Mouse (Mus musculus) limb, embryonic 13.5 days (tissue): ENCODE data around the gene Sptssb. TPM values are rescaled to one million over a fixed set of nuclear protein-coding genes. Genes with fewer than 3 reads are reported as not detected.

ENCODE experiments used
- ATAC-seq: fragments of 200-750 bp; cut with Nextera tagmentation; 2 replicates; pipeline ENCODE4 v1.8.0; 2017; ENCODE audit warnings: low read depth, moderate number of reproducible peaks, moderate TSS enrichment; ENCODE audit not compliant: low FRiP score
- H3K27ac ChIP-seq: fragments of 300-500 bp; sonication (generic); 2 replicates; pipeline ENCODE4 v1.5.1; 2015; ENCODE audit warnings: inconsistent platforms, mild to moderate bottlenecking, moderate library complexity
- H3K27me3 ChIP-seq: fragments of 300-500 bp; sonication (generic); 2 replicates; pipeline ENCODE4 v1.6.1; 2015; ENCODE audit warnings: mild to moderate bottlenecking, inconsistent platforms
- H3K36me3 ChIP-seq: fragments of 300-500 bp; sonication (generic); 2 replicates; pipeline ENCODE4 v1.6.1; 2015; ENCODE audit warnings: inconsistent platforms, mild to moderate bottlenecking, moderate library complexity
- H3K4me1 ChIP-seq: fragments of 300-500 bp; sonication (generic); 2 replicates; pipeline ENCODE4 v1.6.1; 2015; ENCODE audit warnings: inconsistent platforms
- H3K4me2 ChIP-seq: fragments of 300-500 bp; sonication (generic); replicated peaks from 2 replicates; pipeline ENCODE4 v1.6.1; 2015; ENCODE audit warnings: inconsistent platforms, mild to moderate bottlenecking, moderate library complexity
- H3K4me3 ChIP-seq: fragments of 300-500 bp; sonication (generic); 2 replicates; pipeline ENCODE4 v1.5.1; 2015; ENCODE audit warnings: moderate library complexity, mild to moderate bottlenecking, inconsistent platforms
- H3K9ac ChIP-seq: fragments of 300-500 bp; sonication (generic); 2 replicates; pipeline ENCODE4 v1.6.1; 2015; ENCODE audit warnings: mild to moderate bottlenecking, inconsistent platforms
- H3K9me3 ChIP-seq: fragments of 300-500 bp; sonication (generic); 2 replicates; pipeline ENCODE4 v1.6.1; 2016; ENCODE audit warnings: inconsistent platforms
- WGBS: fragments of 180-500 bp; shearing (Covaris S2); methylation state at CpG from one replicate; pipeline ENCODE4 v1.1.7; 2015; 5-methylcytosine and 5-hydroxymethylcytosine counted together
- polyA plus RNA-seq: library from polyadenylated mRNA; unstranded; fragments of >200 nt; fragmentation: Nextera tagmentation; extraction: Ambion mirVana; gene quantifications from 2 replicates; pipeline ENCODE4 v1.2.1, GENCODE M21; 2015

The Sptssb gene
- polyA plus RNA-seq, 1 experiment from 2014 or later: 0.31 TPM

DNA sequence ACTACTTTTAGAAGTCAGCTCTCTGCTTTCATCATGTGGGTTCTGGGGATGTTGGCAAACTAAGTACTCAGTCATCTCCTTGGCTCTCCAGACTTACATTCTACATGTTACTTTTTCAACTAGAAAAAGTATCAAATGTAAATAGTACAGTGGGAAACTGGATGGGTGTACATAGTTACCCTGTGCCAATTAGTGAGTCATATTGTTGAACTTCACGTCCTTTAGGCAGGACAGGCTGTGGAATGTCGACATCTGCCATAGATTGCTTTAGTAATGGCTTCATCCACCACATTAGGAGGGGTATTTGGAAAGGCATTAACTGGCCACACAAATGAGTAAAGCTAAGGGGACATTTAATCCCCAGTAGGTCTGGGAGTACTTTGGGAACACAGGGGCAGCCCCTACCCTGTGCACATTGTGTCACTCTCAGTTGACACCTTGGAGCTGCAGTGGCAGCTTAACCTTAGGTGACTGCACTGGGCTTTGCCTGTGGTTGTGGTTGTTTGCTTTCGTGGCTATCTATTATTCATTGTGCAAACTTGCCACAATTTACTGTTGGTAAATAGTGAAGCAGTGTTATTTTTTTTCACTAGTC lies 66.8 kb downstream of the Sptssb start:
- no peak for ATAC-seq
- 65% methylated on average over 3 of the region's 3 CpGs for WGBS

GRCm38 (mm10) chr3:69779246-69779796 lies 80.4 kb downstream of the Sptssb start:
- H3K9me3 ChIP-seq: no peaks in the 10 kb centered on the region
- H3K27ac ChIP-seq: no peak overlapping the region
- no peaks in the 10 kb centered on the region for H3K4me1 ChIP-seq
- 66% methylated on average over 4 of the region's 4 CpGs for WGBS
- no peak overlapping the region for H3K4me3 ChIP-seq
- no peaks in the 10 kb centered on the region for H3K36me3 ChIP-seq
- H3K9ac ChIP-seq: no peak overlapping the region
- no peak overlapping the region for H3K4me2 ChIP-seq
- no peaks in the 10 kb centered on the region for H3K27me3 ChIP-seq
- ATAC-seq: no peak

More for the DNA sequence above, 66.8 kb downstream of the Sptssb start:
- H3K4me1 ChIP-seq: no peaks in the 10 kb centered on the region
- H3K4me3 ChIP-seq: no peak overlapping the region
- H3K27ac ChIP-seq: no peak overlapping the region
- peaks cover 6% of the 10 kb centered on the region; the same call in 1 of the 2 replicates for H3K9me3 ChIP-seq
- H3K36me3 ChIP-seq: no peaks in the 10 kb centered on the region
- H3K27me3 ChIP-seq: no peaks in the 10 kb centered on the region
- no peak overlapping the region for H3K9ac ChIP-seq
- no peak overlapping the region for H3K4me2 ChIP-seq

DNA sequence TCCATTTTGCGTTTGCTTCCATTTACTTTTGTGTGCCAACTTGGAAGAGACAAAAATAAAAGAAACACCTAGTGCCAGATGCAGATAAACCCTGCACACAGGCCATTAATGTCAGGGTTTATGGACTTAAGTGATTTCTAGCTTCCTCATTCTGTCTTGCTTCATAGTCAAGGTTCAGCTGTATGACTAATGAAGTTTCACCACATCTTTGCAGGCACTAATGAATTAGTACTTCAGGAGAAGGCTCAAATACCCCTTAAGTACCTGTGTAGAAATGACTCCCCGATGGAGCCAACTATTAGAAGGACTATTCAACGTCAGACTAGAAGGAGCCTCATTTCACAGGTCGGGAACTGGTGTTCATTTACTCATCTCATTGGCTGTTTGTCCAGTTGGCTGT lies 86.4 kb downstream of the Sptssb start:
- no peaks in the 10 kb centered on the region for H3K36me3 ChIP-seq
- no peak overlapping the region for H3K4me2 ChIP-seq
- 57% methylated on average over 4 of the region's 4 CpGs for WGBS
- H3K27me3 ChIP-seq: no peaks in the 10 kb centered on the region
- H3K4me3 ChIP-seq: no peak overlapping the region
- no peak for ATAC-seq
- H3K9ac ChIP-seq: no peak overlapping the region
- no peaks in the 10 kb centered on the region for H3K9me3 ChIP-seq
- no peaks in the 10 kb centered on the region for H3K4me1 ChIP-seq
- H3K27ac ChIP-seq: no peak overlapping the region

Other genes with a start within 250 kb of the Sptssb start
- 125 and 142 TPM in 2 replicates for gene Nmd3, start 138.0 kb downstream of the Sptssb start, polyA plus RNA-seq
- gene Otol1, start 147.7 kb upstream of the Sptssb start, polyA plus RNA-seq: not detected in 2 replicates